Mouse (Mus musculus) embryonic stem cell, embryonic (primary cell): Measurements from ENCODE around the gene Sgsm1.

Source experiments
- CTCF ChIA-PET, 4 experiments: fragments of 300-600 bp in 2 of 4; fragments of 350-600 bp in 2 of 4; sonication (Branson Sonifier 250); formaldehyde crosslinking; loops; one replicate each; lab custom pipeline; 2022; ENCODE audit warnings: inconsistent platforms in 2 of 4; lab: Charles Lee
- POLR2A ChIA-PET, 4 experiments: fragments of 300-600 bp in 2 of 4; fragments of 350-600 bp in 2 of 4; sonication (Branson Sonifier 250); formaldehyde crosslinking; loops; one replicate each; lab custom pipeline; 2022; ENCODE audit warnings: antibody characterized with exemption in 4 of 4, inconsistent platforms in 1 of 4; lab: Charles Lee

The Sgsm1 gene

DNA sequence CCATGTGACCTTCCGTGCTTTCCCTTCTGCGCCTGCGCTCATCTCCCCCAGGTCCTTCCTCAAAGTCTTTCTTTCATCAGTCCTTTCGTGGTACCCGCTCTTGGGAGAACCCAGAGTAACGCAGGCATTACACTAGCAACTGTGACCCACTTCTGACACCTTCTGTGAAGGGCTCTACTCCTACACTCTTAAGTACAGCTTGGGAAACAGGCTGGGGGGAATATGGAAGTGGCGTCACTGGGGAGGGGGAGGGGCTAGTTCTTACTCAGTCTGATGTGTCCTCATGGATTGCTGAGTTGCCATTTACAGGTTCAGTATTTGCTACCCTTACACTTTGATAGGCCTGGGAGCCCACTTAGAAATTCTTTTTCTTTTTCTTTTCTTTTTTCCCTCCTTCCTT, 29.0 kb downstream of the Sgsm1 start:
- CTCF ChIA-PET, result interaction anchor here in 2 of 4 experiments (0.8 to 1.7 kb wide), 5 partner anchors 12 to 112 kb away, joined by 3 to 6 read pairs (median 4); partner anchors contain the start of gene Tmem211 (in 1 of the 2)
- POLR2A ChIA-PET, result interaction anchor here in 3 of 4 experiments (0.6 to 1.9 kb wide), 12 partner anchors 9 to 1583 kb away, joined by 3 to 7 read pairs (median 4); partner anchors contain the start of gene Sgsm1 (in 1 of the 3)

GRCm38 (mm10) chr5:113280138-113280856, 30.3 kb downstream of the Sgsm1 start:
- CTCF ChIA-PET, result interaction anchor here (0.5 to 1.7 kb wide), 18 partner anchors 10 to 705 kb away, joined by 3 to 6 read pairs (median 4); partner anchors contain the start of genes Sgsm1 (in 1 of the 4) and Tmem211 (in 1 of the 4)
- POLR2A ChIA-PET, result interaction anchor here in 3 of 4 experiments (0.6 to 1.7 kb wide), 28 partner anchors 8 to 761 kb away, joined by 3 to 13 read pairs (median 4); partner anchors contain the start of genes Iscu (in 1 of the 3) and Sgsm1 (in 1 of the 3)

DNA sequence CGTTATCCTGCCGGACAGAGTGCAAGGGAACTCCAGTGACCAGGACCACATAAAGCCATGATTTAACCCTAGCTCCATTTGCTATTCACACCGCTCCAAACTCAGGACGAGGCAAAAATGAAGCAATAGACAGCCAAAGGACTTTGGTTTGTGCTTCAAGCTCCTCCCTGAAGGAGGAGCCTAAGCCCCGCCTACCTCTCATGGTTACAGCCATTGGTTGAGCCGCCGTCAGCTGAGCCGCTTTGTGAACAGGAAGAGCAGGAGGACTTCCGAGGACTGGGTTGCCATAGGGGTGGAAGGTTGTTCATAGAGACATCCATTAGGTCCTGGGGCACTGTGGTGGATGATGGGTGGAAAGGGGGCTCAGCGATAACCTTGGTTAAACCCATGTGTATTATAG, 34.7 kb downstream of the Sgsm1 start:
- POLR2A ChIA-PET, result interaction anchor here in 3 of 4 experiments (0.6 to 3.0 kb wide), 53 partner anchors 9 to 1810 kb away, joined by 3 to 18 read pairs (median 4); partner anchors contain the start of genes Tmem211 (in 2 of the 3), 1700069L16Rik (in 1 of the 3), Ficd (in 1 of the 3) and Iscu (in 1 of the 3)
- CTCF ChIA-PET, result interaction anchor here in 3 of 4 experiments (0.6 to 3.2 kb wide), 24 partner anchors 10 to 898 kb away, joined by 3 to 12 read pairs (median 4); partner anchors contain the start of genes Tmem211 (in 2 of the 3) and Sgsm1 (in 1 of the 3)

- ChIA-PET POLR2A (interaction anchor here in 3 of 4 experiments (0.5 to 1.4 kb wide), 14 partner anchors 9 to 54 kb away, joined by 3 to 13 read pairs (median 4); partner anchors contain the start of gene Tmem211 (in 2 of the 3)), CTCF (interaction anchor here (0.6 to 3.1 kb wide), 8 partner anchors 15 to 1577 kb away, joined by 3 to 9 read pairs (median 4); partner anchors contain the start of genes Sgsm1 (in 1 of the 4) and Tmem211 (in 1 of the 4))
Measured at GRCm38 (mm10) chr5:113271207-113271811, 39.3 kb downstream of the Sgsm1 start.

- CTCF ChIA-PET, result interaction anchor here (0.6 to 3.1 kb wide), 12 partner anchors 11 to 730 kb away, joined by 3 to 9 read pairs (median 4); partner anchors contain the start of genes Sgsm1 (in 2 of the 4) and Tmem211 (in 2 of the 4)
- POLR2A ChIA-PET, result interaction anchor here in 2 of 4 experiments (0.6 to 1.7 kb wide), 4 partner anchors 10 to 466 kb away, joined by 3 to 6 read pairs (median 5); partner anchors contain the start of gene Ficd (in 1 of the 2)
Measured at GRCm38 (mm10) chr5:113270043-113270442, 40.5 kb downstream of the Sgsm1 start.

DNA sequence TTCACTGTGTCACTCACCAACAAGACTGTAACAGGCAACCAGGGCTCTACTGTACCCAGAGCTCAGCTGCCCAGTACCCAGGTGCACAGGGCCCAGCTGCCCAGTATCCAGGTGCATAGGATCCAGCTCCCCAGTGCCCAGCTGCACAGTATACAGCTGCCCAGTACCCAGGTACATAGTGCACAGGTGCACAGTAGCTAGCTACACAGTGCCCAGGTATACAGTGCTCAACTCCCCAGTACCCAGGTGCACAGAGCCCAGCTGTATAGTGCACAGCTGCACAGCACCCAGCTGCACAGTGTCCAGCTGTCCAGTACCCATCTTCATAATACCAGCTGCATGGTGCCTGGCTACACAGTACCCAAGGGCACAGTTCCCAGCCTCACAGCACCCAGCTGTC, 42.3 kb downstream of the Sgsm1 start:
- ChIA-PET POLR2A (interaction anchor here in 1 of 4 experiments (0.6 kb wide), 1 partner anchor 63 kb away, joined by 3 read pairs; no protein-coding TSS in a partner anchor), CTCF (interaction anchor here in 2 of 4 experiments (0.8 to 1.5 kb wide), 4 partner anchors 18 to 546 kb away, joined by 3 to 6 read pairs (median 4); partner anchors contain the start of gene Tmem211 (in 1 of the 2))

GRCm38 (mm10) chr5:113265637-113266036, 44.9 kb downstream of the Sgsm1 start:
- ChIA-PET POLR2A (interaction anchor here in 3 of 4 experiments (0.6 to 2.7 kb wide), 10 partner anchors 10 to 574 kb away, joined by 3 to 12 read pairs (median 4); no protein-coding TSS in a partner anchor), CTCF (interaction anchor here (0.6 to 1.8 kb wide), 9 partner anchors 10 to 166 kb away, joined by 3 to 10 read pairs (median 3); partner anchors contain the start of gene Tmem211 (in 2 of the 4))

DNA sequence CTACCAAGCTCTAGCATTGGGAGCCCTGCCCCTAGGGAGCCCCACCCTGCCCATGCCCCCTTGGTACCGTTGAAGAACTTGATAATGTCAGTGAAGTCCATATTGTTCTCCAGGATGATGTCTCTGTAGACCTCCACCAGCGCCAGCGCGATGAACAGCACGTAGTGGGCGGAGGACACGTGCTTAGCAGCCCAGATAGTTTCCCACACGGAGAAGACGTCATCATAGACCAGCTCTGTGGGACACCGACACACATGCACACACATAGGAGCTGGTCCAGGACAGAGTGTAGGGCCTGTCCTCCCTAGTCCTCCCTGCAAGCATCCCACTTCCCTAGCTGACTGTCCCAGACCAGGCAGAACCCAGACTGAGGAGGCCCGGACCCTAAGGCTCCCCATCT, 59.8 kb downstream of the Sgsm1 start:
- CTCF ChIA-PET, result interaction anchor here in 1 of 4 experiments (1.1 to 1.4 kb wide), 2 partner anchors 63 to 96 kb away, joined by 3 read pairs; no protein-coding TSS in a partner anchor
- POLR2A ChIA-PET, result interaction anchor here in 2 of 4 experiments (0.6 to 1.0 kb wide), 2 partner anchors 21 to 362 kb away, joined by 3 read pairs; no protein-coding TSS in a partner anchor

DNA sequence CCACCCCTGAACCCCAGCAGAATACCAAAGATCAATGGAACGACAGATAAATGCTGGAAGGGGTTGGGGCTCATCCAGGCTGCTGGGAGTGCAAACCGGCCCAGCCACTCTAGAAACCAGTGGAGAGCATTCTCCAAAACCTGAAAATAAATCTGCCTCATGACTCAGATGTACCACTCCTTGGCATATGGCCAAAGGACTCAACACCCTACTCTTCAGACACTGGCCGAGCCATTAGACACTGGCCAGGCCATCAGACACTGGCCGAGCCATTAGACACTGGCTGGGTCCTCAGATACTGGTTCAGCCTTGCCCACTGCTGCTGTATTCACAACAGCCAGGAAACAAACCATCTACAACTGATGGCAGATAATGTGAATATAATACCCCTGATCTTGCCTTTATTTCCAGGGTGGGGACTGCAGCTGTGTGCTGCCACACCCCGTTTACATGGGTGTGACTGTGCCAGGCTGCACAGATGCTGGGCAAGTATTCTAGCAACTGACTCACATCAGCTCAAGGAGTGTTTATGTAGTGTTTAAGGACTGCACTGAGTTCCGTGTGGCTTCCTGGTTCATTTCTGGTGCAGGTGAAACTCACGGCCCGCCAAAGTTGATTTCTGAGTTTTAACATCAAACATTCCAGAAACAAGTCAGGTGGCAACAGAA, 61.2 kb downstream of the Sgsm1 start:
- CTCF ChIA-PET, result interaction anchor here in 2 of 4 experiments (0.6 to 1.4 kb wide), 3 partner anchors 65 to 94 kb away, joined by 3 read pairs; no protein-coding TSS in a partner anchor
- POLR2A ChIA-PET, result no interaction called here

GRCm38 (mm10) chr5:113230196-113230595, 80.4 kb downstream of the Sgsm1 start:
- ChIA-PET POLR2A (interaction anchor here in 3 of 4 experiments (0.6 to 2.0 kb wide), 35 partner anchors 11 to 1951 kb away, joined by 3 to 10 read pairs (median 3); partner anchors contain the start of gene Coro1c (in 1 of the 3)), CTCF (interaction anchor here (0.6 to 1.4 kb wide), 15 partner anchors 18 to 754 kb away, joined by 3 to 10 read pairs (median 3); no protein-coding TSS in a partner anchor)

GRCm38 (mm10) chr5:113226632-113227102, 83.9 kb downstream of the Sgsm1 start, which contains the start of gene Tmem211:
TSS of gene Tmem211 (plus strand) at chr5:113226909.
- ChIA-PET POLR2A (interaction anchor here (0.5 to 2.0 kb wide), 65 partner anchors 8 to 904 kb away, joined by 3 to 18 read pairs (median 4); partner anchors contain the start of genes Iscu (in 1 of the 4), Sgsm1 (in 1 of the 4) and Ung (in 1 of the 4)), CTCF (interaction anchor here (0.5 to 4.2 kb wide), 141 partner anchors 9 to 804 kb away, joined by 3 to 67 read pairs (median 5); partner anchors contain the start of genes 1700069L16Rik (in 2 of the 4), Sgsm1 (in 2 of the 4) and Selplg (in 1 of the 4))

DNA sequence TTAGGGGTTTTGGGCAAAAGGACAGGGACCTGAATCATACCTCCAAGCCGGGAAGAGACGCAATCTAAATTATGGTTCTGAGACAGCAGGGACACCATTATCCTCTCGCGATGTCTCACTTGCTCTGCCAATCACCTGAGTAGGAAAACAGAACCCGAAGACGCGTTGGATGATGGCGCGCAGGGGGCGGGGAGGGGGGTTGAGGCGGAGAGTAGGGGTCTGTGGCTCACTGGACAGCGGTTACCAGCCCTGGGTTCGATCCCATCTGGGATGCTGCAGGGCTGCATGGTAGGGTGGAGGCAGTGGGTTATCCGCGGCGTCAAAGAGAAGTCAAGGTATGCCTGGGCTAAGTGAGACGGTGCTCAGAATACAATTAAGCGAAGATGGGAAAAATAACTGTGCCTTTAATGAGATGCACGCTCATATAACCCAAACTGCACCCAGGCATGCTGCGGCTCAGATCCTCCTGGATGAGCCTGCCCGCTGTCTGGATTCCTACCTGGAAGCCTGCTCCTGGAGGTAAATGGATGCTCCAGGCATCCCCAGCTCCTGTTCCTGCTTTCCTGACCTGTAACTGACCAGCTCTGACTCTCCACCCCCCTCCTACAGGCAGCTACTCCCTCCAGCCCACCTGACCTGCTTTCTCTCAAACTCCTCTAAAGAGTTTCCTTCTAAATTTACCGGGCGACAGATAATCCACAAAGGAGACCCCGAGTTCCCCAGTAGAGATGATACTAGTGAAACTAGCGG, 84.7 kb downstream of the Sgsm1 start:
- POLR2A ChIA-PET, result interaction anchor here in 2 of 4 experiments (0.7 to 2.0 kb wide), 43 partner anchors 7 to 905 kb away, joined by 3 to 18 read pairs (median 5); partner anchors contain the start of genes Sgsm1 (in 1 of the 2) and Ung (in 1 of the 2)
- CTCF ChIA-PET, result interaction anchor here (0.6 to 4.2 kb wide), 116 partner anchors 8 to 734 kb away, joined by 3 to 67 read pairs (median 5); partner anchors contain the start of genes Sgsm1 (in 2 of the 4) and Selplg (in 1 of the 4)

- ChIA-PET CTCF (interaction anchor here in 2 of 4 experiments (0.7 to 4.2 kb wide), 4 partner anchors 45 to 903 kb away, joined by 3 to 67 read pairs (median 4); partner anchors contain the start of gene Alkbh2 (in 1 of the 2)), POLR2A (interaction anchor here in 1 of 4 experiments (1.6 kb wide), 1 partner anchor 44 kb away, joined by 4 read pairs; no protein-coding TSS in a partner anchor)
Measured at GRCm38 (mm10) chr5:113225271-113225670, 85.3 kb downstream of the Sgsm1 start.

DNA sequence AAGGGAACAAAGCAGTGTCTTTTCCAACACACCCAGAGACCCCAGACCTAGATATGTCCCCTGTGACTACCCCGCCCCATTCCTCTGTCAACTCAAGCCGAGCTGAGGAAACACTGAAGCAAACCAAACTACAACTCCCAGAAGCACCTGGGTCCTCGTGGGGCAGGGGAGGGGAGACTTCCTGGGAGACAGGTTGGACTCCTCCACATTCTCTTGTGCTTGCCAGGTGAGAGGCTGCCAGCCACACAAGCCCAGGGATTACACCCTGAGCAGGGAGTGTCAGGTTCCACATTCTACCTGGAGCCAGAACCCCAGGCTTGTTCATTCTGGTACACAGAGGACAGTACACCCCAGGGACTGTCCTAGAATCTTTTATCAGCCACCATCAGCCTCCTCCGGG, 86.7 kb downstream of the Sgsm1 start:
- CTCF ChIA-PET, result interaction anchor here in 3 of 4 experiments (0.6 to 4.2 kb wide), 9 partner anchors 9 to 493 kb away, joined by 3 to 67 read pairs (median 4); partner anchors contain the start of gene Sgsm1 (in 1 of the 3)
- POLR2A ChIA-PET, result interaction anchor here in 1 of 4 experiments (1.3 to 2.1 kb wide), 3 partner anchors 8 to 44 kb away, joined by 3 to 7 read pairs (median 4); no protein-coding TSS in a partner anchor
